Mouse (Mus musculus) liver, postnatal 0 days (tissue): ENCODE measurements around the gene Olfr535. TPM values are rescaled to one million over a fixed set of nuclear protein-coding genes. Genes with fewer than 3 reads are reported as not detected.
"Not testable (repeated sequence)": the region's sequence is repeated elsewhere in the genome, so short reads cannot be mapped to it uniquely, and the experiment has no call there.

ENCODE experiments used
- ATAC-seq: fragments of 200-750 bp; cut with Nextera tagmentation; 2 replicates; pipeline ENCODE4 v1.8.0; 2017; ENCODE audit warnings: mild to moderate bottlenecking, moderate library complexity
- DNase-seq: peaks from one replicate; pipeline ENCODE4 v3.0.0-alpha.2; 2016
- H3K27ac ChIP-seq: fragments of 300-500 bp; sonication (generic); 2 replicates; pipeline ENCODE4 v1.5.1; 2014; ENCODE audit warnings: antibody characterized with exemption, moderate library complexity, mild to moderate bottlenecking, low read depth
- H3K27me3 ChIP-seq: fragments of 300-500 bp; sonication (generic); 2 replicates; pipeline ENCODE4 v1.6.1; 2014; ENCODE audit warnings: low read length, control low read depth, mixed read lengths; ENCODE audit not compliant: insufficient read depth
- H3K36me3 ChIP-seq: fragments of 300-500 bp; sonication (generic); replicated peaks from 2 replicates; pipeline ENCODE4 v1.6.1; 2014; ENCODE audit warnings: mild to moderate bottlenecking, control low read depth, low read length, moderate library complexity, mixed read lengths; ENCODE audit not compliant: insufficient read depth
- H3K4me1 ChIP-seq: fragments of 300-500 bp; sonication (generic); 2 replicates; pipeline ENCODE4 v1.6.1; 2014; ENCODE audit warnings: antibody characterized with exemption, mild to moderate bottlenecking, control low read depth; ENCODE audit not compliant: insufficient read depth
- H3K4me2 ChIP-seq: fragments of 300-500 bp; sonication (generic); 2 replicates; pipeline ENCODE4 v1.6.1; 2014; ENCODE audit warnings: low read depth, mild to moderate bottlenecking, low read length, moderate library complexity, mixed read lengths
- H3K4me3 ChIP-seq: fragments of 300-500 bp; sonication (generic); 2 replicates; pipeline ENCODE4 v1.5.1; 2014; ENCODE audit warnings: low read depth, low read length
- H3K9ac ChIP-seq: fragments of 300-500 bp; sonication (generic); replicated peaks from 2 replicates; pipeline ENCODE4 v1.6.1; 2014; ENCODE audit warnings: mild to moderate bottlenecking, moderate library complexity
- H3K9me3 ChIP-seq: fragments of 300-500 bp; sonication (generic); 2 replicates; pipeline ENCODE4 v1.6.1; 2016; ENCODE audit warnings: mild to moderate bottlenecking, control low read depth, low read length, mixed read lengths
- CTCF ChIP-seq: sonication (generic); IDR thresholded peaks from 2 replicates; pipeline ENCODE4 v1.5.1; 2016; ENCODE audit warnings: antibody characterized with exemption, low read depth
- EP300 ChIP-seq: IDR thresholded peaks from 2 replicates; pipeline ENCODE4 v1.6.1; 2016; ENCODE audit warnings: antibody characterized with exemption, low read depth, mild to moderate bottlenecking
- WGBS: fragments of 180-500 bp; shearing (Covaris S2); extraction: QIAGEN DNeasy Blood & Tissue Kit; methylation state at CpG from one replicate; pipeline ENCODE4 v1.1.7; 2014; ENCODE audit not compliant: insufficient replicate concordance; 5-methylcytosine and 5-hydroxymethylcytosine counted together
- polyA plus RNA-seq: library from polyadenylated mRNA; unstranded; fragments of >200 nt; fragmentation: Nextera tagmentation; extraction: Ambion mirVana; gene quantifications from 2 replicates; pipeline ENCODE4 v1.2.1, GENCODE M21; 2015

Olfr535 gene
- not detected in 2 replicates for polyA plus RNA-seq

- H3K27me3 ChIP-seq, result no peaks in the 10 kb centered on the region
- WGBS, result 74% methylated on average over 1 of the region's 1 CpGs
- H3K4me3 ChIP-seq, result no peak within 1 kb of the TSS
- no peak within 1 kb of the TSS for H3K27ac ChIP-seq
- no peak for DNase-seq
- no peaks in the 10 kb centered on the region for H3K4me1 ChIP-seq
- no peak within 1 kb of the TSS for H3K9ac ChIP-seq
- no peak within 1 kb of the TSS for H3K4me2 ChIP-seq
- ATAC-seq, result no peak
- no peak for TF ChIP-seq EP300
- TF ChIP-seq CTCF, result no peak
- H3K36me3 ChIP-seq, result no peaks in the 10 kb centered on the region
- no peaks in the 10 kb centered on the region for H3K9me3 ChIP-seq
Observed at GRCm38 (mm10) chr7:140483916-140484315, at the start of gene Olfr535. TSS of gene Olfr535 (plus strand) at chr7:140484216.

- Histone ChIP-seq H3K9ac (no peak overlapping the region), H3K36me3 (no peaks in the 10 kb centered on the region), H3K4me1 (no peaks in the 10 kb centered on the region), H3K9me3 (no peaks in the 10 kb centered on the region), H3K4me3 (no peak overlapping the region), H3K27me3 (no peaks in the 10 kb centered on the region), H3K4me2 (no peak overlapping the region), H3K27ac (no peak overlapping the region)
- TF ChIP-seq EP300 (no peak), CTCF (no peak)
- no peak for DNase-seq
- no peak for ATAC-seq
- 63% methylated on average over 1 of the region's 1 CpGs for WGBS
Observed at GRCm38 (mm10) chr7:140443141-140443540, 40.9 kb upstream of the Olfr535 start.

GRCm38 (mm10) chr7:140463070-140463469, 20.9 kb upstream of the Olfr535 start, which contains the start of gene Olfr533:
TSS of gene Olfr533 (plus strand) at chr7:140463370.
- not testable (repeated sequence) for DNase-seq, H3K27ac ChIP-seq, H3K4me3 ChIP-seq, H3K4me1 ChIP-seq, H3K9me3 ChIP-seq, H3K4me2 ChIP-seq, H3K27me3 ChIP-seq, ATAC-seq, H3K36me3 ChIP-seq, H3K9ac ChIP-seq
- WGBS, result 44% methylated on average over 1 of the region's 1 CpGs

- Histone ChIP-seq H3K27me3 (no peaks in the 10 kb centered on the region), H3K9me3 (no peaks in the 10 kb centered on the region), H3K4me1 (no peaks in the 10 kb centered on the region), H3K36me3 (no peaks in the 10 kb centered on the region), H3K4me2 (no peak overlapping the region), H3K9ac (no peak overlapping the region), H3K4me3 (no peak overlapping the region), H3K27ac (no peak overlapping the region)
- WGBS, result 47% methylated on average over 1 of the region's 1 CpGs
- no peak for ATAC-seq
- no peak for TF ChIP-seq CTCF
- no peak for TF ChIP-seq EP300
- no peak for DNase-seq
Observed at GRCm38 (mm10) chr7:140477886-140478285, 6.1 kb upstream of the Olfr535 start.

DNA sequence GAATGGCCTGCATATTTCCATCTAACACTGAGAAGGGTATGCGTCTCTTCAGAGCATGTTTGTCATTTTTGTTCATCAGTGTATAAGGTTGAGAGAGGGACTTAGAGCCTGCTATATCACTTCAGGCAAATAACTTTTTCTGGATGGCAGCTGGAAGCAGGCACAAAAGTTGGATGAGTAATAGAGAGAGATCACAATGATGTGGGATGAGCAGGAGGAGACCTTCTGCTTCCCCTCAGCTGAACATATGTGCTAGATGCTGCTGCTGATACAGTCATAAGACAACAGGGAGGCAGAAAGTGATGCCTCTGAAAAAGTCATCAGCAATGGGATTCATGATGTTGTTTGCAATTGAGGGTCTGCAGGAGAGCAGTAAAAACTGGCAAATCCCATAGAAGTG, 5.3 kb upstream of the Olfr535 start:
- Histone ChIP-seq H3K9me3 (no peaks in the 10 kb centered on the region), H3K9ac (no peak overlapping the region), H3K27me3 (no peaks in the 10 kb centered on the region), H3K4me3 (no peak overlapping the region), H3K27ac (no peak overlapping the region), H3K4me2 (no peak overlapping the region), H3K36me3 (no peaks in the 10 kb centered on the region), H3K4me1 (no peaks in the 10 kb centered on the region)
- no peak for TF ChIP-seq CTCF
- no peak for TF ChIP-seq EP300
- no peak for ATAC-seq
- 72% methylated on average over 1 of the region's 1 CpGs for WGBS
- DNase-seq, result no peak

- Histone ChIP-seq H3K27ac (no peak overlapping the region), H3K4me3 (no peak overlapping the region)
Observed at GRCm38 (mm10) chr7:140488981-140489380, 5.0 kb downstream of the Olfr535 start.

GRCm38 (mm10) chr7:140494231-140494630, 10.2 kb downstream of the Olfr535 start:
- TF ChIP-seq EP300 (no peak), CTCF (no peak)
- Histone ChIP-seq H3K27ac (no peak overlapping the region), H3K4me1 (no peaks in the 10 kb centered on the region), H3K9me3 (no peaks in the 10 kb centered on the region), H3K4me2 (no peak overlapping the region), H3K9ac (no peak overlapping the region), H3K27me3 (no peaks in the 10 kb centered on the region), H3K36me3 (no peaks in the 10 kb centered on the region), H3K4me3 (no peak overlapping the region)
- no peak for ATAC-seq
- WGBS, result 26% methylated on average over 2 of the region's 2 CpGs
- no peak for DNase-seq

More at GRCm38 (mm10) chr7:140488981-140489380, 5.0 kb downstream of the Olfr535 start:
- WGBS, result 61% methylated on average over 1 of the region's 1 CpGs
- Histone ChIP-seq H3K9me3 (no peaks in the 10 kb centered on the region), H3K9ac (no peak overlapping the region), H3K27me3 (no peaks in the 10 kb centered on the region), H3K36me3 (no peaks in the 10 kb centered on the region), H3K4me1 (no peaks in the 10 kb centered on the region), H3K4me2 (no peak overlapping the region)
- TF ChIP-seq EP300 (no peak), CTCF (no peak)
- no peak for ATAC-seq
- no peak for DNase-seq
